Mouse (Mus musculus): ENCODE results near the gene Adam30. TPM values are rescaled to one million over a fixed set of nuclear protein-coding genes. Genes with fewer than 3 reads are reported as not detected.

The Adam30 gene
- not detected for polyA plus RNA-seq (2014; fragmentation: Illumina TruSeq; extraction: RNeasy Lipid Tissue Mini Kit (QIAGEN cat#74804); ENCODE audit: low read depth, low replicate concordance)

DNA sequence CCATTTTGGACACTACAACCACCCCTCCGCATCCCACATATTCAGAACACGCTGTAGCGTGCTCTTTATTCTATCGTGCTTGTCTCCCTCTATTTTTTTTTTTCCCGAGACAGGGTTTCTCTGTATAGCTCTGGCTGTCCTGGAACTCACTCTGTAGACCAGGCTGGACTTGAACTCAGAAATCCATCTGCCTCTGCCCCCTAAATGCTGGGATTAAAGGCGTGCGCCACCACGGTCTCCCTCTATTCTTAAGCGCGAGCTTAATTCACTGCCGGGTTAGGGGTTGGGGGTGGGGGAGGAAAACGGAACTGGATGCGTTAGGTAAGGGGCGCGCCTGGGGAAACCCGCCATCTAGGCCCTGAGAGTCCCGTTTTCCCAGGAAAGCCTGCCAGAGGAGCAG, at the start of gene Adam30:
Gene Adam30 (plus strand): TSS at position 301 of the 400 bp plus-strand sequence.

Other genes with a start within 250 kb of the Adam30 start
- 4.7 TPM for gene Notch2, start 147.1 kb upstream of the Adam30 start, polyA plus RNA-seq (2014; fragmentation: Illumina TruSeq; extraction: RNeasy Lipid Tissue Mini Kit (QIAGEN cat#74804); ENCODE audit: low read depth, low replicate concordance)
- 441 TPM for gene Reg4, start 61.5 kb downstream of the Adam30 start, polyA plus RNA-seq (2014; fragmentation: Illumina TruSeq; extraction: RNeasy Lipid Tissue Mini Kit (QIAGEN cat#74804); ENCODE audit: low read depth, low replicate concordance)
- 103 TPM for gene Hmgcs2, start 119.8 kb downstream of the Adam30 start, polyA plus RNA-seq (2014; fragmentation: Illumina TruSeq; extraction: RNeasy Lipid Tissue Mini Kit (QIAGEN cat#74804); ENCODE audit: low read depth, low replicate concordance)
- gene Phgdh, start 179.4 kb downstream of the Adam30 start, polyA plus RNA-seq (2014; fragmentation: Illumina TruSeq; extraction: RNeasy Lipid Tissue Mini Kit (QIAGEN cat#74804); ENCODE audit: low read depth, low replicate concordance): not detected
- gene Zfp697, start 221.8 kb downstream of the Adam30 start, polyA plus RNA-seq (2014; fragmentation: Illumina TruSeq; extraction: RNeasy Lipid Tissue Mini Kit (QIAGEN cat#74804); ENCODE audit: low read depth, low replicate concordance): 4.7 TPM